Mouse (Mus musculus): ENCODE results near the gene Sec31b. TPM values are rescaled to one million over a fixed set of nuclear protein-coding genes. Genes with fewer than 3 reads are reported as not detected.

The Sec31b gene
- polyA plus RNA-seq, 1 experiment from 2014 or later = 0.40 TPM

DNA sequence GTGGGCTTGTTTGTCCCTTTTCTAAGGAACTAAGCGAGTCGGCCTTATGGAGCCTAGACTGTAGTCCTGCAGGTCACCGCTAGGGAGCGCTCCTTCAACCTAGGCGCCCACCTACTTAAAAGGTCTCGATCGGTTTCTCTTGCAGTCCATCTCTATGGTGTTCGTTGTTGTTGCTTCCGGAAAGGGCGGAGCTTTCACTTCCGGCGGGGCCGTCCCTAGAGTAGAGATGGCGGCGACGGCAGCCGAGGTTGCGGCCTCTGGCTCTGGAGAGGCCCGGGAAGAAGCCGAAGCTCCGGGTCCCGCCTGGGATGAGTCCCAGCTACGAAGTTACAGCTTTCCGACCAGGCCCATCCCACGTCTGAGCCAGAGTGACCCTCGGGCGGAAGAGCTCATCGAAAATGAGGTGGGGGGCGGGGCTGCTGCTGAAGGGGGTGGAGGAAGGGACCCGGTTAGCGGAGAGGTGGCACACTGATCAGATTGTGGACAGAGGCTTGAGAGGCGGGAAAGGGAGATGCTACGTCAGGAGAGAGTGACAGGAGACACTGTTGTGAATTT is 17.1 kb upstream of the Sec31b start, which contains the start of gene Hif1an:
Gene Hif1an, plus strand, starts transcription at position 199 of the 555 bp plus-strand sequence.
- peak within 1 kb of the TSS; percentile 74 for H3K9ac ChIP-seq
- under 1% methylated on average over 33 of the region's 33 CpGs for WGBS

DNA sequence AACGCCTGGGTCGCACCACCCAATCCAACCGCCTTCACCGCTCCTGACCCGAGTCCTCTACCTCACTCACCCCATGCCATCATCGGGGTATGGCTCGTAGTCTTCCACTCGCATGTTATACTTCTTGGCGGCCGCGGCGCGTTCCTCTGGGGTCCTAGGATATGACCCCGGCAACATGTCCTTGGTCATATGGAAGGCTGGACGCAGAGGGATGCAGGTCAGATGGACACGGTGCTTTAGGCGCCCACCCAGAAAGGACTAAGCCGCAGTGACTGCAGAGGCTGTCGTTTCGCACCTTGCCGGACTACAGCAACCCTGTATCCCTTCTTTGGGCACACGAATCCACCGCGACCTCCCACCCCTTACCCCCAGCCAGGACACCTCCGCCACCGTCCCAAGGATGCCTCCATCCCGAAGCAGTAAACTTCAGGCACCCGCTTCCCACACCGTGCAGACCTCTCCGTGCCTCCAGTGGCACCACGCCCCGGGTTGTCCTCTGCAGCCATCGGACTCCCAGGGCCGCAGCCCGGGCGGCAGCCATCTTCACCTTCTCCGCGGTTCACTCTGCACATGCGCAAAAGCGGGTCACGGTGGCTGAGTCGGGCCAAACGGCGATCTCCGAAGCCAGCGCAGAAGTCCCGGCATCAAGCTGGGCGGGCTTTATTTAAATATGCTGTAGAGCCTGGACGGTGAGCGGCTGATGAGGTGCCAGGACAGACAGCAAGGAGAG is 9.4 kb upstream of the Sec31b start, which contains the start of gene Ndufb8:
Gene Ndufb8, minus strand, starts transcription at position 580 of the 730 bp plus-strand sequence.
- peak; percentile 94 for ATAC-seq
- Histone ChIP-seq H3K4me3 (replicated peaks) (peak within 1 kb of the TSS; percentile 77), H3K9ac (peak within 1 kb of the TSS; percentile 83), H3K4me1 (replicated peaks) (peaks cover 3% of the 10 kb centered on the region; the same call in 1 of the 2 replicates), H3K27ac (peak within 1 kb of the TSS; percentile 1; the same call in 1 of the 2 replicates), H3K4me2 (replicated peaks) (peak within 1 kb of the TSS; percentile 80), H3K36me3 (peaks cover 19% of the 10 kb centered on the region), H3K27me3 (replicated peaks) (no peaks in the 10 kb centered on the region), H3K9me3 (no peaks in the 10 kb centered on the region)
- WGBS = under 1% methylated on average over 50 of the region's 50 CpGs

More for the DNA sequence above, 17.1 kb upstream of the Sec31b start, which contains the start of gene Hif1an:
- Histone ChIP-seq H3K4me1 (replicated peaks) (peaks cover 11% of the 10 kb centered on the region), H3K27ac (peak within 1 kb of the TSS; percentile 83), H3K27me3 (replicated peaks) (no peaks in the 10 kb centered on the region), H3K4me2 (replicated peaks) (peak within 1 kb of the TSS; percentile 69), H3K36me3 (peaks cover 13% of the 10 kb centered on the region; the same call in 1 of the 2 replicates), H3K9me3 (no peaks in the 10 kb centered on the region), H3K4me3 (replicated peaks) (peak within 1 kb of the TSS; percentile 78)
- peak; percentile 99 for ATAC-seq

DNA sequence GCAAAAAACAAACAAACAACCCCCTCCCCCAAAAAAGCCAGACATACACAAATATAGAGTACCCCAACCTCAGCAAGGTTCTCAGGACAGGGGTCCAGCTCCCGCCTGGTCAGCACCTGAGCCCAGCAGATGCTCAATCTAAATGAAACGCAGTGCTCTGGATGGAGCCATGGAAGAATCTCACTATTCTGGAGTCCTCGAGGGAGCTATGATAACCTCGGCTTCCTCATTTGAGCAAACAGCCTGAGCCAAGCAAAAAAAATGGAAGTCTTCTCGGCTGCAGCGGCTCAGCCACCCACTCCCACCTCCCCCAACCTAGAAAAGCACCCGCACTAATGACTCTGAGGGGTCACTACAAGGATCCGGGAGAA is 8.8 kb upstream of the Sec31b start:
- no peaks in the 10 kb centered on the region for H3K9me3 ChIP-seq
- H3K4me2 ChIP-seq (replicated peaks) = peak overlapping the region; percentile 80
- peaks cover 3% of the 10 kb centered on the region; the same call in 1 of the 2 replicates for H3K4me1 ChIP-seq (replicated peaks)
- peak; percentile 13; the same call in 1 of the 2 replicates for ATAC-seq
- peak overlapping the region; percentile 77 for H3K4me3 ChIP-seq (replicated peaks)
- peaks cover 25% of the 10 kb centered on the region for H3K36me3 ChIP-seq
- H3K27ac ChIP-seq = peak overlapping the region; percentile 1; the same call in 1 of the 2 replicates
- peak overlapping the region; percentile 83 for H3K9ac ChIP-seq
- WGBS = 2% methylated on average over 8 of the region's 8 CpGs
- no peaks in the 10 kb centered on the region for H3K27me3 ChIP-seq (replicated peaks)

DNA sequence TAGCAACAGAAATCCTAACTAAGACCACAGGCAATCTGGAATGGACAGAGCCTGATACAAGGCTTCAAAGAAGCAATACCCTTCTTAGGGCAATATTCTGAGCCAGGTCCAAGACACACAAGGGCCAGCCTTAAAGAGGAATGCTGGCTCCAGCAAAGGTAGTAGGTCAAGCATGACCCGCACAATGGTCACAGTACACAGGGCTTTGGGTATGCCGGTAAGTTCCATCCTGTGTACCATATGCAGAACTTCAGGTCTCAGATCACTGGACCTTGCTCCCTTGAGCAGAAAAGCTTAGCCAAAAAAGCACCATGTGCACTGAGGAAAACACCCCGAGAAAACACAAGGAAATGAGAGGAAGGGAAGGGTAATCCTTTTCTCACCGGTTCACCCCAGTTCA is 7.6 kb upstream of the Sec31b start:
- Histone ChIP-seq H3K27me3 (replicated peaks) (no peaks in the 10 kb centered on the region), H3K4me2 (replicated peaks) (no peak overlapping the region), H3K9ac (no peak overlapping the region), H3K27ac (no peak overlapping the region), H3K36me3 (peaks cover 31% of the 10 kb centered on the region), H3K4me3 (replicated peaks) (no peak overlapping the region), H3K4me1 (replicated peaks) (peaks cover 3% of the 10 kb centered on the region; the same call in 1 of the 2 replicates), H3K9me3 (no peaks in the 10 kb centered on the region)
- 91% methylated on average over 4 of the region's 4 CpGs for WGBS
- ATAC-seq = no peak

DNA sequence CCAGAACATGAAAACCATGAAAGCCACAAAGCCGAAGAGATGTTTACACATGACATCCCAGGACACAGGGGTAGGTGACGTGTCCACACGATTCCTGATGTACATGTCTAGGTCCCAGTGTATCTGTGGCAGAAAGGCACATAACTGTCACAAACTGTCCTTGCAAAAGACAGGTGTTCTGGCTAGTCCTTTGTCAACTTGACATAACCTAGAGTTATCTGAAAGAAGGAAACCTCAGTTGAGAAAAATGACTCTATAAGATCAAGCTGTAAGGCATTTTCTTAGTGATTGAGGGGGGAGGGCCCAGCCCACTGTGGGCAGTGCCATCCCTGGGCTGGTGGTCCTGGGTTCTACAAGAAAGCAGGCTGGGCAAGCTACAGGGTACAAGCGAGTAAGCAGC is 7.1 kb upstream of the Sec31b start, which contains the start of gene Gm20538:
Gene Gm20538, minus strand, starts transcription at position 101 of the 400 bp plus-strand sequence.
- Histone ChIP-seq H3K4me2 (replicated peaks) (no peak within 1 kb of the TSS), H3K4me1 (replicated peaks) (peaks cover 3% of the 10 kb centered on the region; the same call in 1 of the 2 replicates), H3K9ac (no peak within 1 kb of the TSS), H3K27ac (no peak within 1 kb of the TSS), H3K9me3 (no peaks in the 10 kb centered on the region), H3K27me3 (replicated peaks) (no peaks in the 10 kb centered on the region), H3K36me3 (peaks cover 31% of the 10 kb centered on the region), H3K4me3 (replicated peaks) (no peak within 1 kb of the TSS)
- no peak for ATAC-seq
- 95% methylated on average over 4 of the region's 4 CpGs for WGBS

DNA sequence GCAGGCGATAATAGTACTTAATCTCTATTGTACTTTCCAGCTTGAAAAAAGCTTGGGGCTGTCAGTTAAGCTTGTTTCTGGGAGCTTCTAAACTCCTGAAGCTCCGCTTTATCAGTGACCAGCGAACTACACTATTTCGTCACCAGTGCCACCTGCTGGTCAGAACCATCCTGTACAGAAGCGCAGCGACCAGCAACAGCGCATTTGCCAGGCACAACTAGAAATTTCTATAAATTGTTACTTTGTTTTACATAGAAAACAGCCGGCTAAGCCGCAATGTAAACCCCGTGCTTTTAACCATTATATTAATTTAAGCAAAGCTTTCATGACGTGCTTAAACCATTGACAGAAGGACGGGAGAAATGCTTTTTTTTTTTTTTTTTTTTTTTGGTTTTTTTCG is 889 bp downstream of the Sec31b start:
- ATAC-seq = peak; percentile 54; the same call in 1 of the 2 replicates
- 3% methylated on average over 13 of the region's 13 CpGs for WGBS
- no peaks in the 10 kb centered on the region for H3K9me3 ChIP-seq
- no peak overlapping the region for H3K27ac ChIP-seq
- no peaks in the 10 kb centered on the region for H3K4me1 ChIP-seq (replicated peaks)
- 0 out of 2 replicates have a peak, but pooled peaks cover 5% of the 10 kb centered on the region for H3K27me3 ChIP-seq (replicated peaks)
- H3K9ac ChIP-seq = no peak overlapping the region
- H3K4me3 ChIP-seq (replicated peaks) = peak overlapping the region; percentile 49; the same call in 1 of the 2 replicates
- H3K4me2 ChIP-seq (replicated peaks) = peak overlapping the region; percentile 94
- H3K36me3 ChIP-seq = peaks cover 9% of the 10 kb centered on the region

DNA sequence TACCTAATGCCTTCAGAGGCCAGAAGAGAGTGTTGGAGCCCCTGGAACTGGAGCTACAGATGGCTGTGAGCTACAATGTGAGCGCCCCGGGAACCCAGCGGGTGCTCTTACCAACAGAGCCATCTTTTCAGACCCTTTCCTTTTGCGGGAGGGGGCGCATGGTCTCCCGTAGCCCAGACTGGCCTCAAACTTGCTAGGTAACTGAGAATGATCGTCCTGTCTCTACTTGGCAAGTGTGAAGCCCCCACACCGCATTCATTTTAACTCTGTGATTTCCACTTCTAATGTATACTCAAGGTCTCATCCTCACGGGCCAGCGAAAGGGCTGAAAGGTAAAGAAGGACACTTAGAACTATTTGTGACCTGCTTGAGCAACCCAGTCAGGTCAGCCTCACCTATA is 1.3 kb downstream of the Sec31b start:
- 0 out of 2 replicates have a peak, but pooled peaks cover 5% of the 10 kb centered on the region for H3K27me3 ChIP-seq (replicated peaks)
- H3K4me1 ChIP-seq (replicated peaks) = no peaks in the 10 kb centered on the region
- H3K4me2 ChIP-seq (replicated peaks) = peak overlapping the region; percentile 94; the same call in 1 of the 2 replicates
- WGBS = 59% methylated on average over 10 of the region's 10 CpGs
- H3K4me3 ChIP-seq (replicated peaks) = no peak overlapping the region
- H3K9ac ChIP-seq = no peak overlapping the region
- peaks cover 5% of the 10 kb centered on the region; the same call in 1 of the 2 replicates for H3K36me3 ChIP-seq
- ATAC-seq = no peak
- H3K9me3 ChIP-seq = no peaks in the 10 kb centered on the region
- H3K27ac ChIP-seq = no peak overlapping the region

DNA sequence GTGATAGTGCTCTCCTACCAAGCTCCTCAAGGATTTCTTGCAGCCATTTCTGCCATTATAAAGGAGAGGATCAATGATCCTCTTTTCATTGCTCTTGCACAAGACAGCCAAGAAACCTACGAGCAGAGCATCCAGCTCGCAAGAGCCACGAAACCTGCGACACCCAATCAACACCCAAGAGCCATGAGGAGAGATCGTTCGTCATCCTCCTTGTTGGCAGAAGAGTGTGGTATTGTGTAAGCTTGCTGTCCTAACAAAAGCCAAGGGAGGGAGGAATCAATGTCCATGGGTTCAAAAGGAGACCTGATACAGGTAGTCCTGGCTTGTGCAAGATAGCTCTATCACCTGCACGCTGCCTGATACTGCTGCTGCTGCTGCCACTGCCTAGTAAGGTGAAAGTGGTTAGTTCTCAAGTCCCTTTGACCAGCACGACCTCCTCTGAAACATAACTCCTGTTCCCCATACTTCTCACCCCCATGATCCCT is 2.9 kb downstream of the Sec31b start:
- Histone ChIP-seq H3K36me3 (no peaks in the 10 kb centered on the region), H3K9me3 (no peaks in the 10 kb centered on the region), H3K4me3 (replicated peaks) (no peak overlapping the region), H3K4me1 (replicated peaks) (no peaks in the 10 kb centered on the region), H3K27ac (no peak overlapping the region), H3K9ac (no peak overlapping the region), H3K4me2 (replicated peaks) (no peak overlapping the region), H3K27me3 (replicated peaks) (0 out of 2 replicates have a peak, but pooled peaks cover 5% of the 10 kb centered on the region)
- ATAC-seq = no peak
- 86% methylated on average over 8 of the region's 8 CpGs for WGBS

DNA sequence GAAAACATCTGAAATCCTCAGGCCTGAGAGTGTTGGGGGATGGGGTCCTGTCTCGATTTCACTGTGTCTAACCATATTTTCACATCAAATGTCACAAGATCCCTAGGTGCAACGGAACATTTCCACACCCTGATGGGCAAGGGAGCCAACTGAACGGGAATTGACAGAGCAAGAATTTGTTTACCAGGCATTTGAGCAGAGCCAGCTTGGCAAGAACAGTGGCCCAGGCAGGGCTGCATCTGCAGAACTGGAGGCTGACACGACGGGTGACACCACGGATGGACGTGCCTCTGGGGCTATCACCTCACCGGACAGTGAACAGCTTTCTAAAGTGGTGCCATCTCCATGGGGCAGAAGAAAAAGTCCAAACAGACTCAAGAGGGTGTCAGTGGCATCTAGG is 8.2 kb downstream of the Sec31b start:
- Histone ChIP-seq H3K4me1 (replicated peaks) (no peaks in the 10 kb centered on the region), H3K36me3 (no peaks in the 10 kb centered on the region), H3K9ac (no peak overlapping the region), H3K4me3 (replicated peaks) (no peak overlapping the region), H3K9me3 (no peaks in the 10 kb centered on the region), H3K27ac (no peak overlapping the region), H3K4me2 (replicated peaks) (no peak overlapping the region), H3K27me3 (replicated peaks) (no peaks in the 10 kb centered on the region; the same call in 1 of the 2 replicates)
- WGBS = 82% methylated on average over 8 of the region's 8 CpGs
- no peak for ATAC-seq

DNA sequence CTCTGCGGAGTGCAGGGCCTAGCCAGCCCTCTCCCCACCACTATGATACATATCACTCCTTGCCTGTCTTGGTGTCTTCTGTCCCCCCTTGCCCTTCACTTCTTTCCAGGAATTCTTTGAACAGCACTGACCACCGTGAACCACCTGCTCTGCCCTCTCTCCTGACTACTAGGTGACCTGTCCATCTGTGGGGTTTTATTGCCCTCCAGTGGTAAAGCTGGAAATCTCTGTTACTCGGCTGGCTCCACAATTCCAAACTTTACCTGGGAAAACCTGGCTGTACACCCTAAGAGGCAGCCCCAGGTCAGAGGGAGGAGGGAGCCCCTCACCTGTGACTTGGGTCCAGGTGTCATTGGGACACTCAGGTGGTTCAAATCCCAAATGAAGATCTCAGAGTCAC is 10.3 kb downstream of the Sec31b start:
- Histone ChIP-seq H3K9me3 (no peaks in the 10 kb centered on the region), H3K4me2 (replicated peaks) (no peak overlapping the region), H3K36me3 (no peaks in the 10 kb centered on the region), H3K27ac (no peak overlapping the region), H3K4me3 (replicated peaks) (no peak overlapping the region), H3K4me1 (replicated peaks) (no peaks in the 10 kb centered on the region), H3K9ac (no peak overlapping the region), H3K27me3 (replicated peaks) (no peaks in the 10 kb centered on the region; the same call in 1 of the 2 replicates)
- WGBS = 26% methylated on average over 3 of the region's 3 CpGs
- no peak for ATAC-seq

DNA sequence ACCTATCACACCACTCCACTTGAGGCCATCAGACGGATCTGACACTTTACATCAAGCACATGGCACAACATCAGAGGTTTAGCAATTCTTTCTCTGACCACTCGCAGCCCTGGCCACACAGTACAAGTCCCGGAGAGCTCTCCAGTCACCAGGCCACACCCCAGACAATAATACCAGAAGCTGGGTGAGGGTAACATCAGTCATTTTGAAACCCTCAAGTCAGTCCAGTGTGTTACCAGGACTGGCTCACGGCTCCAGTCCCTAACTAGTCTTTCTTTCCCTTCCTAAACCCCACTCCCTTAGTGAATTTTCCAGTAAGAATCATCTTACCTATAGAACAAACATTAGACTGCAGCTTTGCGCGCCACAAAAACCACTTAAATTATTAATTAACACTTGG is 15.6 kb downstream of the Sec31b start:
- Histone ChIP-seq H3K4me3 (replicated peaks) (no peak overlapping the region), H3K27ac (no peak overlapping the region), H3K4me2 (replicated peaks) (no peak overlapping the region), H3K9ac (no peak overlapping the region), H3K4me1 (replicated peaks) (no peaks in the 10 kb centered on the region), H3K9me3 (no peaks in the 10 kb centered on the region), H3K27me3 (replicated peaks) (no peaks in the 10 kb centered on the region; the same call in 1 of the 2 replicates), H3K36me3 (no peaks in the 10 kb centered on the region)
- 82% methylated on average over 6 of the region's 6 CpGs for WGBS
- no peak for ATAC-seq

DNA sequence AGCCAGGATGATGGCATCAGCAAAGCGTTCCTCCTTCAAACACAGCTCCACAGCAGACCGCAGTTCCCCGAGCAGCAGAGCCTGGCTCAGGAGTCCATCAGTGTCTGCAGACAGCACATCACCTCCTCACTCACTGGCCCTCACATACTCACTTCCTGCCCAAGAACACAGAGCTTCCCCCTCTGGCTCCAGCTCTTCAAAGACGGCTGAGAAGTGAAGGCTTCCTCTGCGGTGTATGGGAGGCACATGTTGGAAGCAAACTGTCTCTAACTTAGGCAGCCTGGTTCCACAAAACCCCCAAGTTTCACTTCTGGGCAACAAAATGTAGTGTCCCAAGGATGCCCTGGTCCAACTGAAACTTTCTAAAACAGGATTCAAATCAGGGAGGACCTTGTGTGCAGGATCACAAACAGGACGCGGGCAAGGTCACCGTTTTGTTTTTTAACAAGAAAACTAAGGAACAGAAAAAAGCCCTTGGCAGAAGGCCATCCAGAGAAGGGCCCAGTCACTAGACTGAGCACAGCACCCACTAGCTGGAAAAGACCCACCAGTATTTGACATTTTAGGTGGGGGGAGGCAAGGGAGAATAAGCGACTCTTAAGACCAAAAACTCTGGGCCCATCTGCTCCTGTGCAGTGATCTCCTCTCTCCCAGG is 20.0 kb downstream of the Sec31b start:
- Histone ChIP-seq H3K4me3 (replicated peaks) (no peak overlapping the region), H3K27me3 (replicated peaks) (no peaks in the 10 kb centered on the region), H3K36me3 (no peaks in the 10 kb centered on the region), H3K27ac (no peak overlapping the region), H3K4me1 (replicated peaks) (no peaks in the 10 kb centered on the region), H3K4me2 (replicated peaks) (no peak overlapping the region), H3K9ac (no peak overlapping the region), H3K9me3 (no peaks in the 10 kb centered on the region)
- 73% methylated on average over 9 of the region's 9 CpGs for WGBS
- ATAC-seq = no peak

All from intestine, embryonic 15.5 days (tissue).